Mouse (Mus musculus) kidney, adult 2 months (tissue): ENCODE results near the gene Slc41a2. TPM values are rescaled to one million over a fixed set of nuclear protein-coding genes. Genes with fewer than 3 reads are reported as not detected.
A peak's percentile ranks its signal among the peaks of the same experiment; 100 is the strongest.

ENCODE experiments used
- DNase-seq: peaks from one replicate; pipeline ENCODE4 v3.0.0; 2021
- H3K27ac ChIP-seq: fragments of 200-500 bp; 2 replicates; pipeline ENCODE4 v1.5.1; 2012; ENCODE audit warnings: low read depth, low read length, control low read depth, inconsistent platforms; ENCODE audit not compliant: insufficient read depth
- H3K27me3 ChIP-seq: fragments of 200-500 bp; replicated peaks from 2 replicates; pipeline ENCODE4 v1.6.1; 2012; ENCODE audit warnings: mild to moderate bottlenecking, moderate library complexity, low read length, inconsistent platforms; ENCODE audit not compliant: control insufficient read depth, insufficient read depth
- H3K36me3 ChIP-seq: fragments of 200-500 bp; 2 replicates; pipeline ENCODE4 v1.6.1; 2012; ENCODE audit warnings: mild to moderate bottlenecking, moderate library complexity, low read length, inconsistent platforms; ENCODE audit not compliant: control insufficient read depth, insufficient read depth
- H3K4me1 ChIP-seq: fragments of 200-500 bp; 2 replicates; pipeline ENCODE4 v1.6.1; 2011; ENCODE audit warnings: low read length; ENCODE audit not compliant: control insufficient read depth, insufficient read depth
- H3K4me3 ChIP-seq: fragments of 200-500 bp; 2 replicates; pipeline ENCODE4 v1.5.1; 2011; ENCODE audit warnings: mild to moderate bottlenecking, low read depth, low read length, control low read depth; ENCODE audit not compliant: insufficient read depth
- CTCF ChIP-seq: fragments of 200-500 bp; conservative IDR thresholded peaks from 2 replicates; pipeline ENCODE4 v1.5.1; 2011; ENCODE audit warnings: low read depth, mild to moderate bottlenecking, control low read depth, low read length, moderate library complexity, mixed read lengths; ENCODE audit not compliant: insufficient read depth, insufficient read length
- POLR2A ChIP-seq: fragments of 200-500 bp; IDR thresholded peaks from one replicate; pipeline ENCODE4 v1.6.1; 2011; ENCODE audit warnings: low read depth, low read length, control low read depth
- WGBS: fragments of 180-500 bp; shearing (Covaris S2); methylation state at CpG from one replicate; pipeline ENCODE4 v1.1.7; 2018; 5-methylcytosine and 5-hydroxymethylcytosine counted together
- polyA plus RNA-seq: library from polyadenylated mRNA; depleted of rRNA; stranded (reverse); fragments of >200 nt; gene quantifications from 2 replicates; pipeline ENCODE4 v1.2.3, GENCODE M21; 2012

The Slc41a2 gene
- polyA plus RNA-seq, 1 experiment = 6.4 TPM

GRCm38 (mm10) chr10:83350689-83351088 is 13.0 kb upstream of the Slc41a2 start:
- Histone ChIP-seq H3K27me3 (no peaks in the 10 kb centered on the region), H3K4me1 (peaks cover 8% of the 10 kb centered on the region; the same call in 1 of the 2 replicates), H3K4me3 (no peak overlapping the region), H3K27ac (peak overlapping the region; percentile 55; the same call in 1 of the 2 replicates), H3K36me3 (no peaks in the 10 kb centered on the region)
- 41% methylated on average over 2 of the region's 2 CpGs for WGBS
- no peak for TF ChIP-seq POLR2A
- TF ChIP-seq CTCF = no peak
- peak; percentile 76 for DNase-seq

GRCm38 (mm10) chr10:83347494-83347893 is 9.8 kb upstream of the Slc41a2 start:
- Histone ChIP-seq H3K36me3 (no peaks in the 10 kb centered on the region), H3K4me3 (no peak overlapping the region), H3K27me3 (no peaks in the 10 kb centered on the region), H3K4me1 (0 out of 2 replicates have a peak, but pooled peaks cover 3% of the 10 kb centered on the region), H3K27ac (no peak overlapping the region)
- DNase-seq = peak; percentile 51
- 56% methylated on average over 7 of the region's 7 CpGs for WGBS
- TF ChIP-seq POLR2A (no peak), CTCF (no peak)

- WGBS = 83% methylated on average over 5 of the region's 5 CpGs
- Histone ChIP-seq H3K4me3 (no peak overlapping the region), H3K4me1 (0 out of 2 replicates have a peak, but pooled peaks cover 3% of the 10 kb centered on the region), H3K36me3 (no peaks in the 10 kb centered on the region), H3K27ac (no peak overlapping the region), H3K27me3 (no peaks in the 10 kb centered on the region)
- no peak for DNase-seq
- no peak for TF ChIP-seq POLR2A
- TF ChIP-seq CTCF = no peak
Observed at GRCm38 (mm10) chr10:83346359-83346736, 8.7 kb upstream of the Slc41a2 start.

GRCm38 (mm10) chr10:83345693-83346358 is 8.1 kb upstream of the Slc41a2 start:
- Histone ChIP-seq H3K4me1 (0 out of 2 replicates have a peak, but pooled peaks cover 3% of the 10 kb centered on the region), H3K36me3 (no peaks in the 10 kb centered on the region), H3K27me3 (no peaks in the 10 kb centered on the region), H3K4me3 (no peak overlapping the region), H3K27ac (no peak overlapping the region)
- no peak for DNase-seq
- 61% methylated on average over 7 of the region's 7 CpGs for WGBS
- no peak for TF ChIP-seq POLR2A
- no peak for TF ChIP-seq CTCF

- Histone ChIP-seq H3K4me1 (no peaks in the 10 kb centered on the region), H3K36me3 (no peaks in the 10 kb centered on the region), H3K27ac (no peak overlapping the region), H3K4me3 (no peak overlapping the region), H3K27me3 (no peaks in the 10 kb centered on the region)
- TF ChIP-seq POLR2A (no peak), CTCF (no peak)
- 84% methylated on average over 2 of the region's 2 CpGs for WGBS
- DNase-seq = no peak
Observed at GRCm38 (mm10) chr10:83343828-83344685, 6.4 kb upstream of the Slc41a2 start.

- DNase-seq = no peak
- TF ChIP-seq POLR2A (no peak), CTCF (no peak)
- Histone ChIP-seq H3K36me3 (no peaks in the 10 kb centered on the region), H3K27ac (no peak overlapping the region), H3K4me1 (no peaks in the 10 kb centered on the region), H3K4me3 (no peak overlapping the region), H3K27me3 (no peaks in the 10 kb centered on the region)
- 85% methylated on average over 5 of the region's 5 CpGs for WGBS
Observed at GRCm38 (mm10) chr10:83343171-83343570, 5.5 kb upstream of the Slc41a2 start.

- DNase-seq = no peak
- Histone ChIP-seq H3K27ac (no peak overlapping the region), H3K27me3 (no peaks in the 10 kb centered on the region), H3K4me3 (no peak overlapping the region), H3K36me3 (no peaks in the 10 kb centered on the region), H3K4me1 (no peaks in the 10 kb centered on the region; the same call in 1 of the 2 replicates)
- TF ChIP-seq POLR2A = no peak
- no peak for TF ChIP-seq CTCF
- 29% methylated on average over 2 of the region's 2 CpGs for WGBS
Observed at GRCm38 (mm10) chr10:83341226-83341625, 3.5 kb upstream of the Slc41a2 start.
